Mouse (Mus musculus): ENCODE results near the gene Amhr2. TPM values are rescaled to one million over a fixed set of nuclear protein-coding genes. Genes with fewer than 3 reads are reported as not detected.

Gene Amhr2
- polyA plus RNA-seq (2014; fragmentation: Illumina TruSeq; extraction: RNeasy Lipid Tissue Mini Kit (QIAGEN cat#74804); ENCODE audit: low read depth, low replicate concordance): not detected

DNA sequence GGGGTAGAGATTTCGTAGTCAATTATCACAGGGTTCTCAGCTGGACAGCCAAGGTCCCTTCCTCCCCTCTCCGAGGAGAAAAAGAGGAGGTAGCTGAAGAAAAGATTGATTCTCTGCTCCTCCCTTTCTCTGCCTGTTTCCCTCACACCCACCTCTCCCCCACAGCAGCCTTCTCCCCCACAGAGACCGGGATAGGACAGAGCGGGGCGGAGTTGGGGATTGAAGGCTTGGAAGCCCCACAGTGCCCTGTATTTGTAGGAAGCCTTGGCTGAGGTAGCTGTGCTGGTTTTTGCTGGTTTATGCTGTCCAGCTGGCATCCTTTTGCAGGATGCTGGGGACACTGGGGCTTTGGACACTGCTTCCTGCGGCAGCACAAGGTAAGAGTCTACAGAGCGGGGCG, at the start of gene Amhr2:
TSS of gene Amhr2 (plus strand) at position 222 of the 400 bp plus-strand sequence.

DNA sequence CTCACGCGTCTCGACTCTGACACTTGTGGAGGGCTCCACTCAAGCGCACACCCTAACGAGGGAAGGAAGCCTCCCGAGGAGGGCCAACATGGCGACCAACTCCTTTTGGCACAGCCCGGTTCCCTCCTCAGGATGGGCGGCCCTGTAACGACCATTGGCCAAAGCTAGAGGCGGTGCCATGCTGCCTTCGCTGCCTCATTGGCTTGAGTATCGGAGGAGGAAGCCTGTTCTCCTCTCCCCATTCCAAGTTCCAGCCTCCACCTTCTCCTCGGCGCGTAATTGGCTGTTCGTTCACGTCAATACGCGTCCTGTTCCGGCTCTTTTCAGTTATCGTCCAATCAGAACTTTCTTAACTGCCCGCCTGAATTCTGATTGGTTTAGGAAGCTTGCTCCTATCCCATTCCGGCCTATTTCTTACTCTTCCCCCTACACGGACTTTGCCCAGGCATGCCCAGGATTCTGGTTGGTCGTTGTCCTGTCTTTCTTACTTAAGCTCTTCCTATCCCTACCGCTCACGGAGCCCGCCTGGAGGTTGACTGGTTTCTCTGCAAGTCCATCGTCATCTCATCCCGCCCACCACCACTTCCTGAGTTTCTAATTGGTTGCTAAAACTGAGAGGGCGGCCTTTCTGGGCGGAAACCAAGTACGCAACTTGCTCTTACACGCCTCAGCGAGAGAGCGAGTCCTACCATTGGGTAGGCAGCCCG, 39.5 kb upstream of the Amhr2 start, which contains the start of gene Sp1:
TSS of gene Sp1 (plus strand) at position 655 of the 707 bp plus-strand sequence.

DNA sequence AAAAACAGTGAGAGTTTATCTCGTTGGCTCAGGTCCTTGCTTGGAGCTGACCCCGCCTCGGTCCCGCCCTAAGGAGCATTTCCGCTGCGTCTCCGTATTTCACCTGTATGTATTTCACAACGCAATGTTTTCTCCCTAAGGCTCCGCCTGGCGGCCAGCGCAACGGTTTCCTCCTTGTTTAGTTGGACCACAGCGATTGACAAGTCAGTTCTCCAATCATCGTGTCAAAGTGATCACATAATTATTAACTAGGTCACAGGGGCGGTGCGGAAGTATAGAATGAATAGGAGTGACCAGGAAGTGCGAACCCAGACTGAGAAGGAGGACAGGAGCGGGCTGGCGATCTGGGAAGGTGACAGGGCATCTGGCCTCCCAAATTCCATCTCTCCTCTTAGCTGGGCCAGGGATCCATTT, 13.7 kb downstream of the Amhr2 start, which contains the start of gene Prr13:
TSS of gene Prr13 (plus strand) at position 125 of the 414 bp plus-strand sequence.

DNA sequence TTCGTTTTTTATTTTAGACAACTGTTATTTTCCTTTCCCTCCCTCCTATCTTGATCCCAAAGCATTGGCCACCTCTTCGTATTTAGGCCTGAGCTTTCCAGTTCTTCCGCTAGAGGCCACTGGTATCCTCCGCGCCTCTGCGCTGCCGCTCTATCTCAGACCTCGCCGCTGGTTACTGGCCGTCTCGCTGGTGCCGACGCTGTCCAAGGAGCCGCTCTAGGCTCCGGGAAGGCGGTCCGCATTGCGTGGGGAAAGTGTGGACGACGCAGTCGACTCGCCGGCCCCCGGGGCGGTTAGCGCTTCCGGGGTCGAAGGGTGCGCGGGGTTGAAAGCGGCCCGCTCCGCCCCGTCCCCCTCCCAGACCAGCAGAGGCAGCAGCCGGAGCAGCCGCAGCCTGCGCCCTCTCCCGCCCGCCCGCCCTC, 25.0 kb downstream of the Amhr2 start, which contains the start of gene Pcbp2:
TSS of gene Pcbp2 (plus strand) at position 357 of the 422 bp plus-strand sequence.

DNA sequence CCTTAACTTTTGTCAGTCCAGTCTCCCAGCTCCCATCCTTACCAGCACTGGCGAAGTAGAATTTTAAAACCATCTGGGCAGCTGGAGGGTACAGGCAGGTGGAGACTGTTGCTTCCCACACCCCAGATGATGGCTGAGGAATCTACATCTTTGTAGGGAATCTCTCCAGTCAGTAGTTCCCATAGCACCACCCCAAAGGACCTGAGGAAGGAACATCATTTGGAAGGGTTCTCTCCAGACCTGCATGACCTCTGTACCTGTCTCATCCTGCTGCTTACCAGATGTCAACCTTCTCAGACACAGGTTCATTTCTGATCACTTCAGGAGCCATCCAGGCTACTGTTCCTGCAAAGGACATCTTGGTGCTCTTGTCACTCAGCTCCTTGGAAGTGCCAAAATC, 58.3 kb downstream of the Amhr2 start, which contains the start of gene Gm10337:
TSS of gene Gm10337 (plus strand) at position 276 of the 400 bp plus-strand sequence.

Other genes with a start within 250 kb of the Amhr2 start
- gene Zfp740, start 242.1 kb upstream of the Amhr2 start, polyA plus RNA-seq (2014; fragmentation: Illumina TruSeq; extraction: RNeasy Lipid Tissue Mini Kit (QIAGEN cat#74804); ENCODE audit: low read depth, low replicate concordance): 39.0 TPM
- gene Csad, start 240.6 kb upstream of the Amhr2 start, polyA plus RNA-seq (2014; fragmentation: Illumina TruSeq; extraction: RNeasy Lipid Tissue Mini Kit (QIAGEN cat#74804); ENCODE audit: low read depth, low replicate concordance): 25.3 TPM
- gene Itgb7, start 213.4 kb upstream of the Amhr2 start, polyA plus RNA-seq (2014; fragmentation: Illumina TruSeq; extraction: RNeasy Lipid Tissue Mini Kit (QIAGEN cat#74804); ENCODE audit: low read depth, low replicate concordance): 1.5 TPM
- gene Rarg, start 187.8 kb upstream of the Amhr2 start, polyA plus RNA-seq (2014; fragmentation: Illumina TruSeq; extraction: RNeasy Lipid Tissue Mini Kit (QIAGEN cat#74804); ENCODE audit: low read depth, low replicate concordance): 15.4 TPM
- gene Gm9918, start 174.8 kb upstream of the Amhr2 start, polyA plus RNA-seq (2014; fragmentation: Illumina TruSeq; extraction: RNeasy Lipid Tissue Mini Kit (QIAGEN cat#74804); ENCODE audit: low read depth, low replicate concordance): not detected
- 19.2 TPM for gene Mfsd5, start 165.9 kb upstream of the Amhr2 start, polyA plus RNA-seq (2014; fragmentation: Illumina TruSeq; extraction: RNeasy Lipid Tissue Mini Kit (QIAGEN cat#74804); ENCODE audit: low read depth, low replicate concordance)
- 3.6 TPM for gene Espl1, start 149.1 kb upstream of the Amhr2 start, polyA plus RNA-seq (2014; fragmentation: Illumina TruSeq; extraction: RNeasy Lipid Tissue Mini Kit (QIAGEN cat#74804); ENCODE audit: low read depth, low replicate concordance)
- 278 TPM for gene Pfdn5, start 119.3 kb upstream of the Amhr2 start, polyA plus RNA-seq (2014; fragmentation: Illumina TruSeq; extraction: RNeasy Lipid Tissue Mini Kit (QIAGEN cat#74804); ENCODE audit: low read depth, low replicate concordance)
- 24.5 TPM for gene Myg1, start 113.7 kb upstream of the Amhr2 start, polyA plus RNA-seq (2014; fragmentation: Illumina TruSeq; extraction: RNeasy Lipid Tissue Mini Kit (QIAGEN cat#74804); ENCODE audit: low read depth, low replicate concordance)
- gene Aaas, start 94.6 kb upstream of the Amhr2 start, polyA plus RNA-seq (2014; fragmentation: Illumina TruSeq; extraction: RNeasy Lipid Tissue Mini Kit (QIAGEN cat#74804); ENCODE audit: low read depth, low replicate concordance): 12.0 TPM
- gene Sp7, start 78.2 kb upstream of the Amhr2 start, polyA plus RNA-seq (2014; fragmentation: Illumina TruSeq; extraction: RNeasy Lipid Tissue Mini Kit (QIAGEN cat#74804); ENCODE audit: low read depth, low replicate concordance): not detected
- 15.9 TPM for gene Sp1, start 39.2 kb upstream of the Amhr2 start, polyA plus RNA-seq (2014; fragmentation: Illumina TruSeq; extraction: RNeasy Lipid Tissue Mini Kit (QIAGEN cat#74804); ENCODE audit: low read depth, low replicate concordance)
- 44.3 TPM for gene Prr13, start 13.7 kb downstream of the Amhr2 start, polyA plus RNA-seq (2014; fragmentation: Illumina TruSeq; extraction: RNeasy Lipid Tissue Mini Kit (QIAGEN cat#74804); ENCODE audit: low read depth, low replicate concordance)
- gene Pcbp2, start 25.2 kb downstream of the Amhr2 start, polyA plus RNA-seq (2014; fragmentation: Illumina TruSeq; extraction: RNeasy Lipid Tissue Mini Kit (QIAGEN cat#74804); ENCODE audit: low read depth, low replicate concordance): 506 TPM
- gene Gm10337, start 58.4 kb downstream of the Amhr2 start, polyA plus RNA-seq (2014; fragmentation: Illumina TruSeq; extraction: RNeasy Lipid Tissue Mini Kit (QIAGEN cat#74804); ENCODE audit: low read depth, low replicate concordance): not detected
- 3.5 TPM for gene Map3k12, start 71.7 kb downstream of the Amhr2 start, polyA plus RNA-seq (2014; fragmentation: Illumina TruSeq; extraction: RNeasy Lipid Tissue Mini Kit (QIAGEN cat#74804); ENCODE audit: low read depth, low replicate concordance)
- 56.6 TPM for gene Tarbp2, start 72.8 kb downstream of the Amhr2 start, polyA plus RNA-seq (2014; fragmentation: Illumina TruSeq; extraction: RNeasy Lipid Tissue Mini Kit (QIAGEN cat#74804); ENCODE audit: low read depth, low replicate concordance)
- gene Npff, start 79.6 kb downstream of the Amhr2 start, polyA plus RNA-seq (2014; fragmentation: Illumina TruSeq; extraction: RNeasy Lipid Tissue Mini Kit (QIAGEN cat#74804); ENCODE audit: low read depth, low replicate concordance): 4.1 TPM
- not detected for gene Gm28047, start 179.7 kb downstream of the Amhr2 start, polyA plus RNA-seq (2014; fragmentation: Illumina TruSeq; extraction: RNeasy Lipid Tissue Mini Kit (QIAGEN cat#74804); ENCODE audit: low read depth, low replicate concordance)
- 54.5 TPM for gene Atf7, start 180.1 kb downstream of the Amhr2 start, polyA plus RNA-seq (2014; fragmentation: Illumina TruSeq; extraction: RNeasy Lipid Tissue Mini Kit (QIAGEN cat#74804); ENCODE audit: low read depth, low replicate concordance)
- gene Atp5g2, start 227.0 kb downstream of the Amhr2 start, polyA plus RNA-seq (2014; fragmentation: Illumina TruSeq; extraction: RNeasy Lipid Tissue Mini Kit (QIAGEN cat#74804); ENCODE audit: low read depth, low replicate concordance): 807 TPM

All from heart, adult 10 weeks (tissue).